Mouse (Mus musculus): Measurements from ENCODE around the gene Mettl7b.

DNA sequence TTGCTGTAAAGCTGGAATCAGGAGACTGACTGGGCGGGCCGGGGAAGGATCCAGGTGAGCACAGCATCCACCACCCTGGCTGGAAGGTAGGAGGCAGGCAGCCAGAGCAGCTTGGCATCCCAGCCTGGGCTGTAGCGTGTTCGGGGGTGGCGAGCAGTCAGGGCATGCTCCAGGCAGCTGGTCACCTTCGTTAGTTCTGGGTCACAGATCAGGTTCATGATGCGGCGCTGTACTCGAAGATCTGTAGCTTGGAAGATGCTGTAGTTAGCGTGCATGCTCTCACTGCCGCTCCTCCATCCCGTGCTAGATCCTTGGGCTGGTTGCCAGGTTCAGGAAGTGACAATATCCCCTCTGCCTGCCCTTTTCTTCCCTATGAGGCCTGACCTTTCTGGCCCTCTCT, 47.1 kb downstream of the Mettl7b start:
- no peak for TF ChIP-seq CTCF (IDR thresholded peaks at IDR 0.05; ENCODE audit: borderline replicate concordance, control insufficient read depth, extremely low read depth, insufficient read depth, low read length, poor library complexity)
- no peak for TF ChIP-seq POLR2A (IDR thresholded peaks at IDR 0.05; ENCODE audit: control insufficient read depth, extremely low read depth, insufficient read depth, low read length, poor library complexity)

All from thymus, adult 2 months (tissue).